Mouse (Mus musculus) ES-E14 (cell line): ENCODE measurements around the gene Dnajc6. TPM values are rescaled to one million over a fixed set of nuclear protein-coding genes. Genes with fewer than 3 reads are reported as not detected.

Experiments
- DNase-seq: peaks from one replicate; pipeline ENCODE4 v3.0.0-alpha.2; 2013; ENCODE audit warnings: low read depth, low spot score
- H3K27ac ChIP-seq: 2 replicates; pipeline ENCODE4 v1.5.1; 2012; ENCODE audit warnings: low read depth, mild to moderate bottlenecking, low read length, moderate library complexity, mixed read lengths; ENCODE audit not compliant: poor library complexity, insufficient read depth, severe bottlenecking
- H3K36me3 ChIP-seq: 2 replicates; pipeline ENCODE4 v1.6.1; 2012; ENCODE audit warnings: mild to moderate bottlenecking, low read length, moderate library complexity, mixed read lengths; ENCODE audit not compliant: control insufficient read depth, poor library complexity, insufficient read depth, severe bottlenecking
- H3K4me1 ChIP-seq, 2 experiments: fragments of 150-350 bp in 1 of 2; sonication (generic) in 1 of 2; 2 replicates each; pipeline ENCODE4 v1.6.1; 2012; ENCODE audit warnings: low read length in 2 of 2, mild to moderate bottlenecking in 1 of 2, mixed read lengths in 1 of 2; ENCODE audit not compliant: control insufficient read depth in 2 of 2, insufficient read depth in 2 of 2, poor library complexity in 1 of 2
- H3K4me3 ChIP-seq, 2 experiments: fragments of 150-350 bp in 1 of 2; sonication (generic) in 1 of 2; 2 replicates each; pipeline ENCODE4 v1.5.1; 2012; ENCODE audit warnings: low read length in 2 of 2, low read depth in 1 of 2, mild to moderate bottlenecking in 1 of 2, mixed read lengths in 1 of 2; ENCODE audit not compliant: insufficient read depth in 1 of 2, poor library complexity in 1 of 2, severe bottlenecking in 1 of 2
- H3K9ac ChIP-seq: 2 replicates; pipeline ENCODE4 v1.6.1; 2012; ENCODE audit warnings: low read depth, mild to moderate bottlenecking, low read length, mixed read lengths; ENCODE audit not compliant: poor library complexity, insufficient read depth, severe bottlenecking
- H3K9me3 ChIP-seq: fragments of 150-350 bp; sonication (generic); 2 replicates; pipeline ENCODE4 v1.6.1; 2012; ENCODE audit warnings: low read depth, mild to moderate bottlenecking, low read length; ENCODE audit not compliant: control insufficient read depth, insufficient read depth
- CHD2 ChIP-seq: IDR thresholded peaks from 2 replicates; pipeline ENCODE4 v1.6.1; 2014; ENCODE audit warnings: mild to moderate bottlenecking, low read depth, low read length, inconsistent platforms
- HCFC1 ChIP-seq: IDR thresholded peaks from 2 replicates; pipeline ENCODE4 v1.6.1; 2012; ENCODE audit warnings: low read length, inconsistent platforms, borderline replicate concordance; ENCODE audit not compliant: insufficient read depth
- MAFK ChIP-seq: IDR thresholded peaks from 2 replicates; pipeline ENCODE4 v1.6.1; 2014; ENCODE audit warnings: mild to moderate bottlenecking, low read depth, low read length, inconsistent platforms; ENCODE audit not compliant: insufficient read depth
- ZC3H11A ChIP-seq: IDR thresholded peaks from 2 replicates; pipeline ENCODE4 v1.6.1; 2012; ENCODE audit warnings: low read depth, mild to moderate bottlenecking, inconsistent platforms, low read length, borderline replicate concordance
- ZNF384 ChIP-seq: IDR thresholded peaks from 2 replicates; pipeline ENCODE4 v1.6.1; 2012; ENCODE audit warnings: low read depth, low read length, inconsistent platforms
- in situ Hi-C, 2 experiments: fragments of 600-800 bp; cut with MboI; formaldehyde crosslinking; loops; one replicate each; pipeline ENCODE4 v1.15.1; 2025; ENCODE audit warnings: low sequenced_read_pairs in 2 of 2, inconsistent platforms in 1 of 2; ENCODE audit not compliant: unreplicated experiment in 2 of 2
- total RNA-seq: library from RNA; depleted of rRNA; stranded (reverse); fragments of 300-350 nt; gene quantifications from 2 replicates; pipeline ENCODE4 v1.2.3, GENCODE M21; 2012

Gene Dnajc6
- total RNA-seq, 1 experiment = 7.2 TPM

- H3K9me3 ChIP-seq = no peaks in the 10 kb centered on the region
- H3K27ac ChIP-seq = no peak overlapping the region
- H3K4me1 ChIP-seq = 0 out of 4 replicates have a peak, but pooled peaks cover 0 to 2% of the 10 kb centered on the region in 2 experiments
- H3K36me3 ChIP-seq = no peaks in the 10 kb centered on the region
- DNase-seq = peak; percentile 51
- H3K9ac ChIP-seq = no peak overlapping the region
- H3K4me3 ChIP-seq = peak overlapping the region; percentile 68 to 71
- in situ Hi-C loops = no loop called here
- no peak for TF ChIP-seq ZC3H11A
These were observed 54.3 kb downstream of the Dnajc6 start for GRCm38 (mm10) chr4:101550671-101551161.

DNA sequence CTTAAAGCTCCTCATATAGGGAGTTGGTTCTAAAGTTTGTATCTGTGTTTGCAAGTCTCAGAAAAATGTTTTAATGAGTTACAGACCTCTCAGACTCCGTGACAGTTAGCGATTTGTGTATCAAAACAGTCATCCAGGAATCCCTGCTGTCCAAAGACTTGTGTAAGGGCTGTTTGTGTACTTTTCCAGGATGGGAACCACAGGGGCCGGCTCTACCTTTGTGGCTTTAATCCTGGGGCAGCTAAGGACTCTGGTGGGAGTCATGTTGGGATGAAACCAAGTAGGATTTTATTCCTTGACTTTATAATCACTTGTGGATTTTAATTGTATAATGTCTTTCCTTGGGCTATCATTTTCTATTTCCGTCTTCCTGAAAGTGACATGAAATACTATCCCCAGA, 55.0 kb downstream of the Dnajc6 start:
- Histone ChIP-seq H3K4me3 (no peak overlapping the region), H3K27ac (no peak overlapping the region), H3K9me3 (no peaks in the 10 kb centered on the region), H3K4me1 (0 out of 4 replicates have a peak, but pooled peaks cover 0 to 2% of the 10 kb centered on the region in 2 experiments), H3K36me3 (no peaks in the 10 kb centered on the region), H3K9ac (no peak overlapping the region)
- in situ Hi-C loops = no loop called here
- no peak for TF ChIP-seq CHD2
- TF ChIP-seq MAFK = no peak
- no peak for TF ChIP-seq ZNF384
- TF ChIP-seq HCFC1 = no peak
- TF ChIP-seq ZC3H11A = no peak
- no peak for DNase-seq

DNA sequence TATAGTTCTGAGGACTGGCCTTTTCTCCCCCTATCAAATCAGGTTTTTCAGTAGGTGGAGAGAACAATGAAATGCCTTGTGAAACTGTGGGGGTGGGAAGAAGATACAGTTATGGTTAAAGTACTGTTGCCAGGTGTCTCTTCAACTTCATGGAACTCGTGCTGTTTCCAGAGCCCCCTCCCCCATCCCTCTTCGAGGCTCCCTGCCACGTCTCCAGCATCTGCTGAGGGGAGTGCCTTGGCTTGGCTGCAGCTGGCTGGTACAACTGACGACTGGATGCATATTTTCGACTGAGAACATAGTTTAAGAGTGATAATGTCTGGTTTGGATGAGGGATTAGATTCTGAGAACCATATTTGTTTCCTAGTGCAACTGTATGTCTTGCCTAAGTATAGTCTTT, 55.9 kb downstream of the Dnajc6 start:
- no peaks in the 10 kb centered on the region for H3K36me3 ChIP-seq
- H3K4me3 ChIP-seq = no peak overlapping the region
- 0 out of 4 replicates have a peak, but pooled peaks cover 0 to 2% of the 10 kb centered on the region in 2 experiments for H3K4me1 ChIP-seq
- H3K9me3 ChIP-seq = no peaks in the 10 kb centered on the region
- no peak overlapping the region for H3K27ac ChIP-seq
- in situ Hi-C loops = no loop called here
- DNase-seq = no peak
- peak overlapping the region; percentile 11; the same call in 1 of the 2 replicates for H3K9ac ChIP-seq
- TF ChIP-seq HCFC1 (no peak), ZC3H11A (no peak), MAFK (no peak), CHD2 (no peak), ZNF384 (no peak)

- in situ Hi-C loops = no loop called here
- no peak overlapping the region for H3K27ac ChIP-seq
- DNase-seq = no peak
- no peak overlapping the region for H3K4me3 ChIP-seq
- TF ChIP-seq ZNF384 (no peak), MAFK (no peak), ZC3H11A (no peak), HCFC1 (no peak), CHD2 (no peak)
- no peak overlapping the region for H3K9ac ChIP-seq
- H3K4me1 ChIP-seq = 0 out of 4 replicates have a peak, but pooled peaks cover 0 to 2% of the 10 kb centered on the region in 2 experiments
- H3K36me3 ChIP-seq = no peaks in the 10 kb centered on the region
- H3K9me3 ChIP-seq = no peaks in the 10 kb centered on the region
These were observed 58.6 kb downstream of the Dnajc6 start for GRCm38 (mm10) chr4:101555016-101555415.

DNA sequence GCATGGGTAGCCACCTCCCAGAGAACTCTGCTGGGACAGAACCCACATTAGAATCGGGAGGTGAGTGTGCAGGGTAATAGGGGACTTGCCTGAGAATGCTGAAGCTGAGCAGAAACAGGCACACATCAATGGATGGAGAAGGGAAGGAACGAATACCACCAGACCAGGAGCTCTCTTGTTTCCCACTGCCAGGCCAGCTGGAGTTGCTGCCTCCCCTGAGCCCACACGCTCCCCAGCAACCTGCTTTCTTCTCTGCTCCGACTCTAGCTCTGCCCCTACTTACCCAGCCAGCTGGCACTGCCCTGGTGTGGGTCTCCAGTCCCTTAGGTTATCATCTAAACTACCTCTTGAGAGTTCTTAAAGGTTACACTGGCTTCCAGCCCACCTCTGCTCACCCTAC, 63.7 kb downstream of the Dnajc6 start:
- no peak for TF ChIP-seq CHD2
- no peak for TF ChIP-seq HCFC1
- TF ChIP-seq ZNF384 = no peak
- no peak for TF ChIP-seq ZC3H11A
- no peak for TF ChIP-seq MAFK
- no peaks in the 10 kb centered on the region for H3K36me3 ChIP-seq
- H3K9ac ChIP-seq = no peak overlapping the region
- H3K27ac ChIP-seq = no peak overlapping the region
- DNase-seq = no peak
- no peak overlapping the region for H3K4me3 ChIP-seq
- in situ Hi-C loops = no loop called here
- H3K9me3 ChIP-seq = no peaks in the 10 kb centered on the region
- H3K4me1 ChIP-seq = no peaks in the 10 kb centered on the region
